Mouse (Mus musculus): ENCODE measurements at regions not wholly inside any gene's neighbourhood (a gene's known extent, or its start where the extent isn't known, plus 50 kb on each side); places are given as distances from the start of the nearest gene placed in this dataset.

- no peak for TF ChIP-seq GATA1 (IDR thresholded peaks at IDR 0.05; ENCODE audit: borderline replicate concordance, low read length)
- TF ChIP-seq CTCF (IDR thresholded peaks at IDR 0.05; ENCODE audit: low read depth, low read length): no peak
- TF ChIP-seq GATA2 (IDR thresholded peaks at IDR 0.05; ENCODE audit: borderline replicate concordance, low read depth, low read length): no peak
- no peak for TF ChIP-seq TAL1 (conservative IDR thresholded peaks at IDR 0.05; ENCODE audit: low read depth, low read length)
Measured at GRCm38 (mm10) chr3:34726955-34727354, 76.8 kb downstream of the Sox2 start.

Data from G1E (cell line).